Mouse (Mus musculus) G1E-ER4 (cell line): ENCODE measurements around the gene Atf7ip. TPM values are rescaled to one million over a fixed set of nuclear protein-coding genes. Genes with fewer than 3 reads are reported as not detected.

ENCODE experiments used
- GATA1 ChIP-seq: IDR thresholded peaks from one replicate; pipeline ENCODE4 v1.8.0; 2012; ENCODE audit warnings: low read length, inconsistent platforms
- polyA plus RNA-seq: library from polyadenylated mRNA; stranded (reverse); fragments of >175 nt; gene quantifications from 2 replicates; pipeline ENCODE4 v1.2.3, GENCODE M21; 2012

Atf7ip gene
- polyA plus RNA-seq, 1 experiment, result 21.5 TPM

GRCm38 (mm10) chr6:136495023-136495422, 10.9 kb upstream of the Atf7ip start:
- TF ChIP-seq GATA1, result no peak

GRCm38 (mm10) chr6:136497744-136498143, 8.2 kb upstream of the Atf7ip start:
- TF ChIP-seq GATA1, result no peak

- no peak for TF ChIP-seq GATA1
Observed at GRCm38 (mm10) chr6:136499292-136499977, 6.5 kb upstream of the Atf7ip start.

- no peak for TF ChIP-seq GATA1
Observed at GRCm38 (mm10) chr6:136508652-136509051, 2.7 kb downstream of the Atf7ip start.

- TF ChIP-seq GATA1, result no peak
Observed at GRCm38 (mm10) chr6:136510945-136511344, 5.0 kb downstream of the Atf7ip start.

GRCm38 (mm10) chr6:136512351-136512750, 6.4 kb downstream of the Atf7ip start:
- TF ChIP-seq GATA1, result no peak

- TF ChIP-seq GATA1, result no peak
Observed at GRCm38 (mm10) chr6:136516626-136517025, 10.7 kb downstream of the Atf7ip start.

GRCm38 (mm10) chr6:136517221-136517620, 11.3 kb downstream of the Atf7ip start:
- TF ChIP-seq GATA1, result no peak

GRCm38 (mm10) chr6:136518537-136519246, 12.7 kb downstream of the Atf7ip start:
- no peak for TF ChIP-seq GATA1

- no peak for TF ChIP-seq GATA1
Observed at GRCm38 (mm10) chr6:136519254-136519653, 13.3 kb downstream of the Atf7ip start.

- TF ChIP-seq GATA1, result no peak
Observed at GRCm38 (mm10) chr6:136520361-136520760, 14.4 kb downstream of the Atf7ip start.

- TF ChIP-seq GATA1, result no peak
Observed at GRCm38 (mm10) chr6:136521681-136522080, 15.7 kb downstream of the Atf7ip start.

GRCm38 (mm10) chr6:136522658-136523057, 16.7 kb downstream of the Atf7ip start:
- no peak for TF ChIP-seq GATA1

GRCm38 (mm10) chr6:136524751-136525150, 18.8 kb downstream of the Atf7ip start:
- TF ChIP-seq GATA1, result no peak

GRCm38 (mm10) chr6:136525567-136525966, 19.6 kb downstream of the Atf7ip start:
- TF ChIP-seq GATA1, result no peak

GRCm38 (mm10) chr6:136529156-136529555, 23.2 kb downstream of the Atf7ip start:
- no peak for TF ChIP-seq GATA1

- TF ChIP-seq GATA1, result no peak
Observed at GRCm38 (mm10) chr6:136531792-136532230, 25.8 kb downstream of the Atf7ip start.
